Mouse (Mus musculus): ENCODE results near the gene Zfp30. TPM values are rescaled to one million over a fixed set of nuclear protein-coding genes. Genes with fewer than 3 reads are reported as not detected.

Gene Zfp30
- 2.7 and 3.7 TPM in 2 replicates for polyA plus RNA-seq (2012; rRNA removed)

DNA sequence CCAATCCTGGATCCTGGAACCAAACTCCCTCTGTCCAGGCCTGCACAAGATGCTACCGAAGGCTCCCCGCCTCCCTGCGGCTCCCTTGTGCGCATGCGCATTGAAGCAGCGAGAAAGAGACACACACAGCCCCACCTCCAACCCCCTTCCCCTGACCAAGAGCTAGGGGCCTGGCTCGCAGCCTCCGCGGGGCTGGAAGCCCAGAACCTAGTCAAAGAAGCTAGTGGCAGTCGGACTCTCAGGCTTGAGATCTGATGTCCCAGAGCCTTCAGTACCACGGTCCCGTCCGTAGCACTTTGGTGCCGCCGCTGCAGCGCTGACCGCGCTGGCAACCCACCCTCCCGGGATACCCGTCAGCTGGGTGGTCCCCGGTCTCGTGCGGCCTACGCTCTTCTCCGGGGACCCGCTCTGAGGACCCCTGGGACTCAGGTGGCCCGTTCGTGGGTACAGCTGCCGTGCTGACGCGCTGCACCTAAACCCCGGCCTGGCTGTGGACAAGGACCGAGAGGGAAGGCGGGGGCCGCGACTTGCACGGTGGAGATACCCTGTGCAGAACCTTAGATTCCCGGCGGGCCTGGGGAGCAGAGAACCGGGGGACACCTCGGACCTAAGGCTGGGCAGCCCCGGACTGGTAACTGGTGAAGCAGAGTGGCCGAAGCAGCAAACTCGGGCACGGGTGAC lies at the start of gene Zfp30:
TSS of gene Zfp30 (plus strand) at position 128 of the 681 bp plus-strand sequence.
- DNase-seq (ENCODE audit: low spot score), result peak; percentile 65

GRCm38 (mm10) chr7:29742258-29742657 lies 41.5 kb upstream of the Zfp30 start:
- no peak for DNase-seq (ENCODE audit: low spot score)

GRCm38 (mm10) chr7:29760476-29760875 lies 23.3 kb upstream of the Zfp30 start:
- DNase-seq (ENCODE audit: low spot score), result no peak

DNA sequence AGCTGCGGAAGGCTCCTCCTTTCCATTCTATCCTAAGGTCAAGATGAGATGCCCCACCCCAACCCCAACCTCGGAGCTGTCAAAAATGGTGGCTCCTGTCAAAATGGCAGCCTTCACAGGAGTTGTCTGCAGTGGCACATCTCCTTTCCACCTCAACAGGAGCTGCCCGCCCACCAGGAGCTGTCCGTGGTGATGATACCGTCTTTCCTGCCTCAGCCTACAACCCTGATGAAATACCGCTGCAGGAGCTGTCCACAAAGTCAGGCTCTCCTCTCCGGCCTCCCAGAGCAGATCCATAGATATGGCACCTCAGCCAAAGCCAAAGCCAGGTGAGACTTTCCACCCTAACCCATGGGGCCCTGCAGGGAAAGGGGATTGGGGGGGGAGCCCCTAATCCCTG lies 19.1 kb upstream of the Zfp30 start:
- DNase-seq (ENCODE audit: low spot score), result no peak

DNA sequence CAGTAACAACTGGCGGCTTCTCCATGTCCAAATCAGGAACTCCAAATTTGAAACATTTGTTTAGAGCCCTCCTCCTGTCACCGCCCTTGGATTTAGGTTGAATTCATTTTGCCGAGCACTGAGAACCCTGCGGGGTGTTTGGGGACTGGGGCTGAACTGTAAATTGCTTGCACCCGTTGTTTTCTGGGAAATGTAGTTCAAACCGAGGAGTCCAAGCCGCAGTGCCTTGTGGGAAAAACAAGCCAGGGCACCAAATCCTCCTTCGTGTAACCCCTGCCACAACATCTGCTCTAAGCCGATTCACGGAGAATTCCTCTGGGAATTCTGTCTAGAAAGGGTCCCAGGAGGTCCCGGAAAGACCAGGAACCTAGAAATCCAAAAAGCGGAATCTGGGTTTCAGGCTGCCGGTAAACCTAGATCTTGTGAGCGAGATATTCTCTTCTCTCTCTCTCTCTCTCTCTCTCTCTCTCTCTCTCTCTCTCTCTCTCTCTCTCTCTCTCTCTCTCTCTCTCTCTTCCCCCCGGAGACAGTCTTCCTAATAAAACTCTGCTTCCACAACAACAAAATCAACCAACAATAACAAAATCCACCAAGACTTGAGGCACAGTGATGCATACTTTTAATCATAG lies 16.6 kb upstream of the Zfp30 start:
- peak; percentile 60 for DNase-seq (ENCODE audit: low spot score)

- peak; percentile 60 for DNase-seq (ENCODE audit: low spot score)
These were observed 15.5 kb upstream of the Zfp30 start, which contains the start of gene Zfp84 for GRCm38 (mm10) chr7:29768090-29768900. TSS of gene Zfp84 (plus strand) at chr7:29768552.

DNA sequence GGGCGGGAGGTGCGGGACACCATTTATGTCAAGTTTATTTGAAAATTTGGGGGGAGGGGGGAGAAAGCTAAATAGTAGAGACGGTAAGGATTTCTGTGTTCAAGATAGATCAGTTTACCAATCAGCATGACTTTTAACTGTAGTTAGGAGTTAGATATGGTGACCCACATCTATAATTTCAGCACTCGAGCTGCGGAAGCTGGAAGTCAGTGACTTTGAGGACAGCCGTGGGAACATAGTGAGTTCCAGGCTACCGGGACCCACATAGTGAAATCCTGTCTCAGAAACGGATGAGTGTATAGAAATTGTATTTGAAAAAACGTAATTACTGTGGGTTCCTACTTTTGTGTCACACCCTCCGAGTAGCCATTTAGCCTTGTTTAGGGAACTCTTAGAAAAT lies 14.8 kb upstream of the Zfp30 start:
- DNase-seq (ENCODE audit: low spot score), result no peak

DNA sequence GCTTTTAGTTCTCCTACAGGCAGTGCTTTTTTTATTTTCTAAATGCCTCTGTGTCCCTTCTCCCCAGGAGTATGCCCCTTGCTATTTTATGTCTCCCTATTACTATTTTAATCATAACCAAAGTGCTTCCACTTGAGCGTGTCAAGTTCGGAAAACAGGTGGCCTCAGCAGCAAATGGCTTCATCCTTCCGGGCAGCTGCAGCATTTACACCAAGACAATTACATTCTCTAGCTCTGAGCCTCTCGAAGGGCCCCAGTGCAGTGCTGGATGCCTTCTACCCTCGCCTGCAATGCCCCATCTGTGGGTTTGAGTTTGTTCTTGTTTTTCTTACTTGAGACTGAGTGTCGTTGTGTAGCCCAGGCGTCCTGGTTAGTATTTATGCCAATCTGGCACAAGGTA lies 10.3 kb upstream of the Zfp30 start:
- DNase-seq (ENCODE audit: low spot score), result no peak

- DNase-seq (ENCODE audit: low spot score), result no peak
These were observed 9.4 kb upstream of the Zfp30 start for GRCm38 (mm10) chr7:29774371-29774770.

DNA sequence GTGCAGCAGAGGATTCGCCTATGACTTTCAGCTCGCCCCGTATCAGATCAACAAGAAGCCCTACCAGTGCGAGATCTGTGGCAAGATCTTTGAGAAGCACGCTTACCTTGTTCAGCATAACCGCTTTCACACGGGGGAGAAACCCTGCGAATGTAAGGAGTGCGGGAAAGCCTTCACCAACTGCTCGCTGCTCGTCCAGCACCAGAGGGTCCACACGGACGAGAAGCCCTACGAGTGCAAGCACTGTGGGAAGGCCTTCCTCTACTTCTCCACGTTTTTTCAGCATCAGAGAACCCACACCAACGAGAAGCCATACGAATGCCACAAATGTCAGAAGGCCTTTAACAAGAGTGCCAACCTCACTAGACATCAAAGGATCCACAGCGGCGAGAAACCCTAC lies 7.2 kb upstream of the Zfp30 start:
- no peak for DNase-seq (ENCODE audit: low spot score)

GRCm38 (mm10) chr7:29777372-29777771 lies 6.4 kb upstream of the Zfp30 start:
- no peak for DNase-seq (ENCODE audit: low spot score)

DNA sequence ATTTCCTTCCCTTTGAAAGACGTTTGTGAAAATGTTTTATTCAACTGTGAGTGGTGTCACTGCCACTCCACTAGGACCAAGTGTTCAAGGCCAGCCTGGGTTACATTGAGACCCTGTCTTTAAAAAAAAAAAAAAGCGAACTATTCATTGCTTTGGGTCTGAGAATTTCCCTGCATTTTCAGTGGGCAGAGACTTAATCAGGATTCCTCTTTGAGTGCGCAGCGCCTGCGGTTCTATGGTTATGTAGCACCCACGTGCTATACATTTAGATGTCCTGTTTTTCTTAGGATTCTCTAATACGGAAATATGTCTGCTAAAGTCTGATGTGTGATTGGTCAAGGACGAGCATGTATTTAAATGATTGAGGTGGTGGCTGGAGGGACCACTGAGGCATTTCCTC lies 1.2 kb downstream of the Zfp30 start:
- no peak for DNase-seq (ENCODE audit: low spot score)

- no peak for DNase-seq (ENCODE audit: low spot score)
These were observed 2.1 kb downstream of the Zfp30 start for GRCm38 (mm10) chr7:29785888-29786287.

DNA sequence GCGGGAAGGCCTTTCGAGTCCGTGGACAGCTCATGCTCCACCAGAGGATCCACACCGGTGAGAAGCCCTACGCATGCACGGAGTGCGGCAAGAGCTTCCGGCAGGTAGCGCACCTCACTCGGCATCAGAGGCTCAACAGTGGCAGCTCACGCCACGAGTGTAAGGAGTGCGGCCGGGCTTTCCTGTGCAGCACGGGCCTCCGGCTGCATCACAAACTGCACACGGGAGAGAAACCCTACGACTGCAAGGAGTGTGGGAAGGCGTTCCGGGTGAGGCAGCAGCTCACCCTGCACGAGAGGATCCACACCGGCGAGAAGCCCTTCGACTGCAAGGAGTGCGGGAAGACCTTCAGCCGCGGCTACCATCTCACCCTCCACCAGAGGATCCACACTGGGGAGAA lies 9.1 kb downstream of the Zfp30 start:
- no peak for DNase-seq (ENCODE audit: low spot score)

GRCm38 (mm10) chr7:29807046-29807445 lies 23.2 kb downstream of the Zfp30 start:
- no peak for DNase-seq (ENCODE audit: low spot score)

- no peak for DNase-seq (ENCODE audit: low spot score)
These were observed 28.4 kb downstream of the Zfp30 start for GRCm38 (mm10) chr7:29812244-29812643.

DNA sequence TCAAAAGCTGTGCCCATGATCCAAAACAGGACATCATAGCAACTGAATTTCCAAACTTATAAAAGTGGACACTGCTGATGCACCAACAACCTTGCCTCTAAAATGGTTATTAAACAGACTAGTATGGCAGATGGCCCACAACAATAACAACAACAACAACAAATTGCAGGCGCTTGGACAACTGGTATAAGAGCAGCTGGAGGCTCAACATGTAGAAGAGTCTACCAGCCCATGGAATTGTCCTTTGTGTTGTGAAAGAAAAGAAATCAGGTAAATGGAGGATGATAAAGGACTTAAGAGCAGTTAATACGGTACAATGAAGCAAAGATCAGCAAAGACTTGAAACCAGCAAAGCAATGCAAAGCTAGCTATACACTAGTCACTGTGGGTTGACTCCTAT lies 30.6 kb downstream of the Zfp30 start:
- no peak for DNase-seq (ENCODE audit: low spot score)

- no peak for DNase-seq (ENCODE audit: low spot score)
These were observed 31.4 kb downstream of the Zfp30 start for GRCm38 (mm10) chr7:29815061-29815784.

DNA sequence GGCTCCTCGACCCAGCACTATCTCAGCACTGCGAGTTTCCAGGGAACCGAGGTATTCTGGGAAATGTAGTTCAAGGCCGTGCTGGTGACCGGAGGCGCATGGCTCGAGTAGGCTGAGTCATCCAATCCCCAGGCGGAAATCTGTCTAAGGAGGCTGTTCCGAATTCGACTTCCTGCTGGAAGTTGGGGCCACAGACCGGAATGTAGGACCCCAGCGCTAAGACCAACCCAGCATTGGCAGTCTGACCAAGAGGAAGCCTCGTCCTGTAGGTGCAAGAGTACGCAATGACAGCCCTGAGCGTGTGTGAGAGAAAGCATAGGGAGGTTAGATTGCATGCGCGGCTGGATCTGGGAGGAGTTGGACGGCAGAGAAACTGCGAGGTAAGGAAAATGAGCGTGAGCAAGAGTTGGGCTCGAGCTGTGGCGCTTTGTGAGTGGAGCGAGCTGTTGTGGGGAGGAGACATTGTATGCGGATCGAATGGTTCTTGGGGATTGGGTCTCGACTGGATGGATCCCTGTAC lies 32.2 kb downstream of the Zfp30 start, which contains the start of gene Zfp790:
TSS of gene Zfp790 (plus strand) at position 205 of the 520 bp plus-strand sequence.
- DNase-seq (ENCODE audit: low spot score), result peak; percentile 54

- peak; percentile 29 for DNase-seq (ENCODE audit: low spot score)
These were observed 34.9 kb downstream of the Zfp30 start for GRCm38 (mm10) chr7:29818619-29819254.

DNA sequence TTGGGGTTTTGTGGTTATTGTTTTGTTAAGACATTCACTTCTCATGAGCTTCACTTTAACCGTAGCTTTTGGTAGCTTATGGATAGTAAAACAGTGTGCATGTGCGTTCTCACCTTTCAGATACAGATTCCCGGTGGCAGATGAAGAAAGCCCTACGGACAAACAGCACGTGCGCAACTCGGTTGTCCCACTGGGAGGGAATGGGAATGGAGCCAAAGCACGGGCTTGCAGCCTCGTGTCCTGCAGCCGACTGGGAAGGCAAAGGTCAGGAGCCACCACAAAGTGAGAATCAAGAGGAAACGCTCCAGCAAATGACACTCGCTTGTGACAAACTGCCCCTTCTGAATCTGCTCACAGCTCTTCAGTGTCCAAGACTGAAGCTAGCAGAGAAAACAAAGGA lies 44.2 kb downstream of the Zfp30 start:
- DNase-seq (ENCODE audit: low spot score), result no peak

Measured in urinary bladder, adult 2 months (tissue).